Mouse (Mus musculus): ENCODE results near the gene Abhd16b. TPM values are rescaled to one million over a fixed set of nuclear protein-coding genes. Genes with fewer than 3 reads are reported as not detected.

Gene Abhd16b
- polyA plus RNA-seq, 1 experiment from 2014 or later = 0.08 TPM

DNA sequence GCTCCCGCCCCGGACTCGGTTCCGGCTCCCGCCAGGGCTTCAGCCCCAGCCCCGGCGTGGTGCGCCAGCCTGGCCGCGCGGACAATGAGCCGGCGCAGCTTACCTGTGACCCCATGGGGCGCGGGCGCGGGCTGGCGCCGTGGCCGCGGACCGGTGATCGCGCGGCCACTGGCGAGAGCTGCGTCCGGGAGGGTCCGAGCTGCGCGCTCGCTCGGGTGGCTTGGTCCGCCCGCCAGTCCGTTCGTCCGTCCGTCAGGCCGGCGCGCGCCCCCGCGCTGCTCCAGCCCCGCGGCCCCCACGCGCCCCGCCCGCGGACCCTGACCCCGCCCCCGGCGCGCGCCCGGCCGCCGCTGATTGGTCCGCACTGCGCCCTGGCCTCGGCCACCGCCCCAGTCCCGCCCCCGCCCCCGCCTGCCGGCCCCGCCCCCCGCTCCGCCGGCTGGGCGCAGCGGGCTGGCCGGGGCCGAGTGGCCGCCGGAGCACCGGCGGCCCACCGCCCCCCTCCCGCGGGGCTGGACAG, 33.8 kb upstream of the Abhd16b start, which contains the start of gene Zbtb46:
Gene Zbtb46 (minus strand): TSS at position 274 of the 520 bp plus-strand sequence.
- Histone ChIP-seq H3K36me3 (replicated peaks; ENCODE audit: insufficient read depth, low read length) (no peaks in the 10 kb centered on the region), H3K27me3 (ENCODE audit: insufficient read depth, low read length) (peaks cover 21% of the 10 kb centered on the region), H3K4me1 (ENCODE audit: insufficient read depth) (peaks cover 29% of the 10 kb centered on the region), H3K4me3 (ENCODE audit: low read depth, low read length) (peak within 1 kb of the TSS; percentile 83), H3K27ac (ENCODE audit: low read depth) (peak within 1 kb of the TSS; percentile 86), H3K4me2 (ENCODE audit: low read depth, low read length) (peak within 1 kb of the TSS; percentile 100), H3K9me3 (ENCODE audit: low read length) (no peaks in the 10 kb centered on the region), H3K9ac (replicated peaks) (peak within 1 kb of the TSS; percentile 81)
- DNase-seq (peak; percentile 93), ATAC-seq (peak; percentile 88)
- TF ChIP-seq CTCF (IDR thresholded peaks at IDR 0.05; ENCODE audit: low read depth) (no peak), EP300 (IDR thresholded peaks at IDR 0.05; ENCODE audit: low read depth) (no peak)
- WGBS (ENCODE audit: insufficient replicate concordance) = 4% methylated on average over 5 of the region's 83 CpGs

- DNase-seq = peak; percentile 77
- 2% methylated on average over 63 of the region's 71 CpGs for WGBS (ENCODE audit: insufficient replicate concordance)
Measured at GRCm38 (mm10) chr2:181459673-181460621, 33.1 kb upstream of the Abhd16b start.

DNA sequence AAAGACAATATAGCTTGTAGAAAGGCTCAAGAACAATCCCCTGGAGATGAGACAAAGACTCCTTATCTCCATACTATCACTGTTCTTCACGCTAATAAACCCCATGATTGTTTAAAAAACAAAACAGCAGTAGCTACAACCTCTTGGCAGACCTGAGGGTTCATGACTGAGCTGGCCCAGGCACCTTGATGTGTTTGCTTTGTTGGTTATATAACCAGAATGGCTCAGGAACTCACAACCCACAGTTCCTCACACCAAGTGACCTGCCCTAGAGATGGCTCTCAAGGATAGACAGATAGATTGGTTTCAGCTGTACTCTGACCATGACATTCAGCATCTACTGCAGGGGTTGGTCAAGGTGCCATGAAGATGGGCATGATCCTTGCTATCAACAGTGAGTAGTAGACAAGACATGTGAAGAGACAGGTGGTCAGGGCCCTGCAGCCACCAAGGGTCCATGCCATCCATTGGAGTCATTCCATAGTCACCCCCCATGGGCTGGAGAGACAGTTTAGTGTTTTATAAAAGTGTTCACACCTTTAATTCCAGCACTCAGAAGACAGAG, 31.4 kb upstream of the Abhd16b start:
- Histone ChIP-seq H3K4me3 (ENCODE audit: low read depth, low read length) (no peak overlapping the region), H3K27me3 (ENCODE audit: insufficient read depth, low read length) (peaks cover 21% of the 10 kb centered on the region), H3K36me3 (replicated peaks; ENCODE audit: insufficient read depth, low read length) (no peaks in the 10 kb centered on the region), H3K9ac (replicated peaks) (no peak overlapping the region), H3K4me1 (ENCODE audit: insufficient read depth) (peaks cover 28% of the 10 kb centered on the region), H3K9me3 (ENCODE audit: low read length) (no peaks in the 10 kb centered on the region), H3K4me2 (ENCODE audit: low read depth, low read length) (no peak overlapping the region), H3K27ac (ENCODE audit: low read depth) (no peak overlapping the region)
- no peak for ATAC-seq
- TF ChIP-seq EP300 (IDR thresholded peaks at IDR 0.05; ENCODE audit: low read depth) (no peak), CTCF (IDR thresholded peaks at IDR 0.05; ENCODE audit: low read depth) (no peak)
- no peak for DNase-seq
- 68% methylated on average over 1 of the region's 1 CpGs for WGBS (ENCODE audit: insufficient replicate concordance)

More at GRCm38 (mm10) chr2:181459673-181460621, 33.1 kb upstream of the Abhd16b start:
- TF ChIP-seq CTCF (IDR thresholded peaks at IDR 0.05; ENCODE audit: low read depth) (no peak; the same call in 1 of the 2 replicates), EP300 (IDR thresholded peaks at IDR 0.05; ENCODE audit: low read depth) (peak; percentile 86)
- Histone ChIP-seq H3K9me3 (ENCODE audit: low read length) (no peaks in the 10 kb centered on the region), H3K9ac (replicated peaks) (peak overlapping the region; percentile 74), H3K36me3 (replicated peaks; ENCODE audit: insufficient read depth, low read length) (no peaks in the 10 kb centered on the region), H3K4me1 (ENCODE audit: insufficient read depth) (peaks cover 29% of the 10 kb centered on the region), H3K27me3 (ENCODE audit: insufficient read depth, low read length) (peaks cover 21% of the 10 kb centered on the region), H3K4me2 (ENCODE audit: low read depth, low read length) (peak overlapping the region; percentile 100), H3K27ac (ENCODE audit: low read depth) (peak overlapping the region; percentile 86), H3K4me3 (ENCODE audit: low read depth, low read length) (peak overlapping the region; percentile 83)
- peak; percentile 64 for ATAC-seq

- Histone ChIP-seq H3K9ac (replicated peaks) (no peak overlapping the region), H3K4me3 (ENCODE audit: low read depth, low read length) (no peak overlapping the region), H3K36me3 (replicated peaks; ENCODE audit: insufficient read depth, low read length) (no peaks in the 10 kb centered on the region), H3K9me3 (ENCODE audit: low read length) (no peaks in the 10 kb centered on the region), H3K27me3 (ENCODE audit: insufficient read depth, low read length) (peaks cover 21% of the 10 kb centered on the region), H3K27ac (ENCODE audit: low read depth) (no peak overlapping the region), H3K4me2 (ENCODE audit: low read depth, low read length) (no peak overlapping the region), H3K4me1 (ENCODE audit: insufficient read depth) (peaks cover 22% of the 10 kb centered on the region)
- WGBS (ENCODE audit: insufficient replicate concordance) = 75% methylated on average over 1 of the region's 1 CpGs
- ATAC-seq = no peak
- no peak for DNase-seq
- no peak for TF ChIP-seq EP300 (IDR thresholded peaks at IDR 0.05; ENCODE audit: low read depth)
- TF ChIP-seq CTCF (IDR thresholded peaks at IDR 0.05; ENCODE audit: low read depth) = no peak
Measured at GRCm38 (mm10) chr2:181462604-181463003, 30.4 kb upstream of the Abhd16b start.

GRCm38 (mm10) chr2:181463008-181463738, 29.8 kb upstream of the Abhd16b start:
- peak; percentile 14 for ATAC-seq
- H3K9me3 ChIP-seq (ENCODE audit: low read length) = no peaks in the 10 kb centered on the region
- peaks cover 21% of the 10 kb centered on the region for H3K27me3 ChIP-seq (ENCODE audit: insufficient read depth, low read length)
- H3K9ac ChIP-seq (replicated peaks) = no peak overlapping the region
- peaks cover 19% of the 10 kb centered on the region for H3K4me1 ChIP-seq (ENCODE audit: insufficient read depth)
- H3K27ac ChIP-seq (ENCODE audit: low read depth) = no peak overlapping the region
- no peaks in the 10 kb centered on the region for H3K36me3 ChIP-seq (replicated peaks; ENCODE audit: insufficient read depth, low read length)
- H3K4me3 ChIP-seq (ENCODE audit: low read depth, low read length) = no peak overlapping the region
- peak; percentile 63 for DNase-seq
- H3K4me2 ChIP-seq (ENCODE audit: low read depth, low read length) = no peak overlapping the region
- TF ChIP-seq EP300 (IDR thresholded peaks at IDR 0.05; ENCODE audit: low read depth) (0 out of 2 replicates have a peak, but pooled peaks have one; percentile 25), CTCF (IDR thresholded peaks at IDR 0.05; ENCODE audit: low read depth) (no peak)
- 34% methylated on average over 7 of the region's 7 CpGs for WGBS (ENCODE audit: insufficient replicate concordance)
